Mouse (Mus musculus) layer of hippocampus, postnatal 14 days (tissue): ENCODE results near the gene Fbxo39. TPM values are rescaled to one million over a fixed set of nuclear protein-coding genes. Genes with fewer than 3 reads are reported as not detected.
"Not testable (repeated sequence)": the region's sequence is repeated elsewhere in the genome, so short reads cannot be mapped to it uniquely, and the experiment has no call there.

ENCODE experiments used
- DNase-seq, 2 experiments: peaks; one replicate each; pipeline ENCODE4 v3.0.0; 2021 to 2022; ENCODE audit warnings: low spot score in 2 of 2, mixed read lengths in 1 of 2
- total RNA-seq, 2 experiments: library from RNA; stranded (reverse); gene quantifications; 2 replicates each; pipeline ENCODE4 v1.2.3; 2021

Fbxo39 gene
- total RNA-seq, 2 experiments from 2014 or later = not detected

- no peak for DNase-seq
Measured at GRCm38 (mm10) chr11:72311355-72312001, 2.8 kb upstream of the Fbxo39 start.

GRCm38 (mm10) chr11:72318026-72318425 lies 3.8 kb downstream of the Fbxo39 start:
- DNase-seq = no peak

GRCm38 (mm10) chr11:72324431-72324830 lies 10.2 kb downstream of the Fbxo39 start:
- no peak for DNase-seq

- no peak for DNase-seq
Measured at GRCm38 (mm10) chr11:72325701-72326100, 11.5 kb downstream of the Fbxo39 start.

- peak in 1 of 2 experiments; percentile 41 for DNase-seq
Measured at GRCm38 (mm10) chr11:72332951-72333667, 18.9 kb downstream of the Fbxo39 start.

GRCm38 (mm10) chr11:72334653-72335052 lies 20.4 kb downstream of the Fbxo39 start:
- peak in 1 of 2 experiments; percentile 58 for DNase-seq

- DNase-seq = no peak
Measured at GRCm38 (mm10) chr11:72336726-72337125, 22.5 kb downstream of the Fbxo39 start.

- DNase-seq = peak in 1 of 2 experiments; percentile 49
Measured at GRCm38 (mm10) chr11:72338437-72338871, 24.2 kb downstream of the Fbxo39 start.

GRCm38 (mm10) chr11:72339716-72340115 lies 25.5 kb downstream of the Fbxo39 start:
- no peak for DNase-seq

- peak; percentile 58 to 69 for DNase-seq
Measured at GRCm38 (mm10) chr11:72342549-72343237, 28.4 kb downstream of the Fbxo39 start.

- not testable (repeated sequence) for DNase-seq
Measured at GRCm38 (mm10) chr11:72343238-72343625, 29.0 kb downstream of the Fbxo39 start.

- DNase-seq = no peak
Measured at GRCm38 (mm10) chr11:72343904-72344303, 29.7 kb downstream of the Fbxo39 start.

- DNase-seq = no peak
Measured at GRCm38 (mm10) chr11:72344486-72344885, 30.2 kb downstream of the Fbxo39 start.

GRCm38 (mm10) chr11:72348563-72348962 lies 34.3 kb downstream of the Fbxo39 start:
- no peak for DNase-seq

- DNase-seq = peak in 1 of 2 experiments; percentile 64
Measured at GRCm38 (mm10) chr11:72349016-72349415, 34.8 kb downstream of the Fbxo39 start.

- DNase-seq = no peak
Measured at GRCm38 (mm10) chr11:72349652-72350051, 35.4 kb downstream of the Fbxo39 start.

GRCm38 (mm10) chr11:72352272-72352671 lies 38.0 kb downstream of the Fbxo39 start:
- no peak for DNase-seq

- no peak for DNase-seq
Measured at GRCm38 (mm10) chr11:72353186-72353585, 38.9 kb downstream of the Fbxo39 start.

- peak; percentile 58 to 66 for DNase-seq
Measured at GRCm38 (mm10) chr11:72354971-72355728, 40.9 kb downstream of the Fbxo39 start.

GRCm38 (mm10) chr11:72361385-72362346 lies 47.4 kb downstream of the Fbxo39 start:
- DNase-seq = peak; percentile 63 to 72
